Comparison of ENCODE assay signal across 8 mouse cellular contexts in the genomic region with DNA sequence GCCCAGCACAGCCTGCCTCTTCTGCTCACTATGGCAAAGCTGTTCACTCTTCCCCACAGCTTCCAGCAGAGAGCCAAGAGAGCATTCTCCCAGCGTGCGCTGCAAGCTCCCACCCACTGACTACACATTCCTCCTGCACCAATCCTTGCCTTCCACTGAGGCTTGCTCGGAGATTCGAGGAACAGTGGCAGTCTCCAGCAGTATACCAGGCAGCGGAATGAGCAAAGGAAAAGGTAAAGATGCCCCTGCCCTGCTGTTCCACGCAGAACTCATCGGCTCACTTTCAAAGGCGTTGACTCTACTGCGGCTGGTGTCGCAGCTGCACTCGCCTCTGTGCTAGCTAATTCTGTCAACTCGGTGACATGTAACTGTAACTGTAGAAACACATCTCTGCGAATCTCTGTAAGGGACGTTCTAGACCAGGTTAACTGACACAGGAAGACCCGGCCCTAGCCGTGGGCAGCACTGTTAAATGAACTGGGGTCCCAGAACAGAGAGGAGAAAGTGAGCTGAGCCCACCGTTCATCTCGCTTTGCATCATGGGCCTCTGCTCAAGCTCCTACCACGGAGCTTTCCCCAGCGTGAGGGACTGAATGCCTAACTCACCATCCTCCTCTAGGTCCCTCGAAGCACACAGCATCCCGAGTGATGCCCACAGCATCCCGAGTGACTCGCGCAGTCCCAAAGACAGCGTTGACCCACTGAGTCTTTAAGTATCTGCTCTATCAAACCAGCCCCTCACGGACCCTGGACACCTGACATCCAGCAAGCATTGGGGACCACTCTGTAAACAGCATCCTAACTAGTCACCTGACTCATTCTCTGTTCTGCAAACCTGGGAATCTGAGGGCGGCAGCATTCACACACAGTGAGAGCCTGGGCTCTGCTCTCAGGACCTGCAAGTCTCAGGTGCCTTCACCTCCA. TPM values are rescaled to one million over a fixed set of nuclear protein-coding genes. Genes with fewer than 3 reads are reported as not detected.
DNase-seq lines count a peak whose midpoint lies in the region; ATAC-seq and TF ChIP-seq lines count a peak whose summit lies in the region.

No protein-coding gene starts in this region.

- intact Hi-C loops in left cerebral cortex, postnatal 4 days (cut with DNase I) = no loop called here

- H3K9ac ChIP-seq in hindbrain, embryonic 11.5 days (ENCODE audit: low read depth, low read length) = peak overlapping the region; percentile 47
- peak overlapping the region; percentile 54 for H3K9ac ChIP-seq in limb, embryonic 13.5 days

- WGBS in hindbrain, embryonic 11.5 days = 3% methylated on average over 28 of the region's 28 CpGs
- 2% methylated on average over 28 of the region's 28 CpGs for WGBS in limb, embryonic 13.5 days

- no peak for TF ChIP-seq CTCF in cortical plate, adult 2 months (IDR thresholded peaks at IDR 0.05; ENCODE audit: extremely low read depth, insufficient read depth, low read length)

- peak overlapping the region; percentile 14 for H3K4me3 ChIP-seq in cortical plate, adult 2 months (ENCODE audit: insufficient read depth, low read length)
- peak overlapping the region; percentile 38 for H3K4me3 ChIP-seq in hindbrain, embryonic 11.5 days (ENCODE audit: low read depth, low read length)
- peak overlapping the region; percentile 43 for H3K4me3 ChIP-seq in limb, embryonic 13.5 days

- H3K36me3 ChIP-seq in hindbrain, embryonic 11.5 days (ENCODE audit: control insufficient read depth, insufficient read depth, low read length) = no peaks in the 10 kb centered on the region
- H3K36me3 ChIP-seq in limb, embryonic 13.5 days = no peaks in the 10 kb centered on the region

- peak; percentile 92 for TF ChIP-seq POLR2A in cortical plate, adult 2 months (IDR thresholded peaks at IDR 0.05; ENCODE audit: extremely low read depth, insufficient read depth, low read length)

- peak; percentile 65 for DNase-seq in left cerebral cortex, adult 11 months (ENCODE audit: low spot score)
- no peak for DNase-seq in left cerebral cortex, postnatal 4 days
- peak; percentile 54 for DNase-seq in hindbrain, embryonic 11.5 days (ENCODE audit: low spot score)
- DNase-seq in right cerebral cortex, postnatal 10 days (ENCODE audit: low spot score in 2 of 2) = peak; percentile 81 to 86
- no peak for DNase-seq in kidney, adult 8-10 months
- no peak for DNase-seq in kidney, postnatal 14 days

- H3K27me3 ChIP-seq in hindbrain, embryonic 11.5 days (ENCODE audit: control insufficient read depth, insufficient read depth, low read length) = peaks cover 9% of the 10 kb centered on the region
- peaks cover 26% of the 10 kb centered on the region for H3K27me3 ChIP-seq in limb, embryonic 13.5 days

- peak overlapping the region; percentile 88 for H3K4me2 ChIP-seq in hindbrain, embryonic 11.5 days (replicated peaks; ENCODE audit: low read depth, low read length)
- peak overlapping the region; percentile 87 for H3K4me2 ChIP-seq in limb, embryonic 13.5 days (replicated peaks)

- no peaks in the 10 kb centered on the region for H3K9me3 ChIP-seq in hindbrain, embryonic 11.5 days (ENCODE audit: control insufficient read depth, low read length)
- no peaks in the 10 kb centered on the region for H3K9me3 ChIP-seq in limb, embryonic 13.5 days

- ATAC-seq in hindbrain, embryonic 11.5 days (ENCODE audit: low FRiP score) = peak; percentile 46
- peak; percentile 10; the same call in 1 of the 2 replicates for ATAC-seq in limb, embryonic 13.5 days (ENCODE audit: low FRiP score, low read depth)

- H3K4me1 ChIP-seq in cortical plate, adult 2 months (ENCODE audit: control insufficient read depth, insufficient read depth, low read length) = peaks cover 2% of the 10 kb centered on the region; the same call in 1 of the 2 replicates
- peaks cover 4% of the 10 kb centered on the region; the same call in 1 of the 2 replicates for H3K4me1 ChIP-seq in hindbrain, embryonic 11.5 days (replicated peaks; ENCODE audit: control insufficient read depth, insufficient read depth, low read length)
- peaks cover 50% of the 10 kb centered on the region for H3K4me1 ChIP-seq in limb, embryonic 13.5 days

- no peak overlapping the region for H3K27ac ChIP-seq in cortical plate, adult 2 months (ENCODE audit: insufficient read depth, low read length)
- no peak overlapping the region for H3K27ac ChIP-seq in hindbrain, embryonic 11.5 days (ENCODE audit: low read depth, low read length)
- H3K27ac ChIP-seq in limb, embryonic 13.5 days = no peak overlapping the region

RNA-seq across cellular contexts. Expression of a gene that starts 59.5 kb away (rescaled TPM):
- 1 to 10 TPM; 4.0 to 7.3 TPM for total RNA-seq in left cerebral cortex, postnatal 4 days (2021)
- polyA plus RNA-seq in cortical plate, adult 2 months (2012; rRNA removed) = 1.9 and 3.5 TPM in 2 replicates
- polyA plus RNA-seq in hindbrain, embryonic 11.5 days (2014; fragmentation: Nextera tagmentation; extraction: Ambion mirVana) = 3.1 and 5.0 TPM in 2 replicates
- polyA plus RNA-seq in limb, embryonic 13.5 days (2015; fragmentation: Nextera tagmentation; extraction: Ambion mirVana) = 2.7 and 3.3 TPM in 2 replicates

Comparison
In these comparisons a context has a peak if more than half of its experiments do, and no peak if none do; other contexts are left out.
1. DNase-seq: peak in left cerebral cortex, adult 11 months (single experiment), hindbrain, embryonic 11.5 days (single experiment) and right cerebral cortex, postnatal 10 days (2 of 2); none in left cerebral cortex, postnatal 4 days (single experiment), kidney, adult 8-10 months (0 of 2) and kidney, postnatal 14 days (single experiment).
2. Peak in every context shown above with its lines, with median percentiles within 50 percentile points of each other: H3K4me3 ChIP-seq.